Mouse (Mus musculus) neural tube, embryonic 14.5 days (tissue): ENCODE results near the gene Proser2. TPM values are rescaled to one million over a fixed set of nuclear protein-coding genes. Genes with fewer than 3 reads are reported as not detected.

ENCODE experiments used
- ATAC-seq: fragments of 200-750 bp; cut with Nextera tagmentation; 2 replicates; pipeline ENCODE4 v1.8.0; 2017; ENCODE audit warnings: low read depth, mild to moderate bottlenecking, moderate TSS enrichment, moderate library complexity
- H3K27ac ChIP-seq: fragments of 300-500 bp; sonication (generic); 2 replicates; pipeline ENCODE4 v1.5.1; 2014; ENCODE audit warnings: low read depth, mild to moderate bottlenecking, control low read depth, low read length, moderate library complexity, mixed read lengths
- H3K27me3 ChIP-seq: fragments of 300-500 bp; sonication (generic); 2 replicates; pipeline ENCODE4 v1.6.1; 2014; ENCODE audit warnings: low read length; ENCODE audit not compliant: control insufficient read depth, insufficient read depth
- H3K36me3 ChIP-seq: fragments of 300-500 bp; sonication (generic); 2 replicates; pipeline ENCODE4 v1.6.1; 2014; ENCODE audit warnings: low read length, mixed read lengths; ENCODE audit not compliant: control insufficient read depth, insufficient read depth
- H3K4me1 ChIP-seq: fragments of 300-500 bp; sonication (generic); 2 replicates; pipeline ENCODE4 v1.6.1; 2014; ENCODE audit warnings: low read length; ENCODE audit not compliant: control insufficient read depth, insufficient read depth
- H3K4me2 ChIP-seq: fragments of 300-500 bp; sonication (generic); 2 replicates; pipeline ENCODE4 v1.6.1; 2014; ENCODE audit warnings: mild to moderate bottlenecking, low read depth, low read length, control low read depth
- H3K4me3 ChIP-seq: fragments of 300-500 bp; sonication (generic); 2 replicates; pipeline ENCODE4 v1.5.1; 2014; ENCODE audit warnings: low read depth, low read length, control low read depth, mixed read lengths
- H3K9ac ChIP-seq: fragments of 300-500 bp; sonication (generic); replicated peaks from 2 replicates; pipeline ENCODE4 v1.6.1; 2014; ENCODE audit warnings: low read depth, mild to moderate bottlenecking, control low read depth, low read length, mixed read lengths
- H3K9me3 ChIP-seq: fragments of 300-500 bp; sonication (generic); 2 replicates; pipeline ENCODE4 v1.6.1; 2016; ENCODE audit warnings: low read length; ENCODE audit not compliant: control insufficient read depth
- WGBS: fragments of 180-500 bp; shearing (Covaris S2); extraction: QIAGEN DNeasy Blood & Tissue Kit; methylation state at CpG from one replicate; pipeline ENCODE4 v1.1.7; 2014; 5-methylcytosine and 5-hydroxymethylcytosine counted together
- polyA plus RNA-seq: library from polyadenylated mRNA; unstranded; fragments of >200 nt; fragmentation: Nextera tagmentation; extraction: Ambion mirVana; gene quantifications from 2 replicates; pipeline ENCODE4 v1.2.1, GENCODE M21; 2014

The Proser2 gene
- 7.3 and 10.9 TPM in 2 replicates for polyA plus RNA-seq

- Histone ChIP-seq H3K27ac (no peak within 1 kb of the TSS), H3K9ac (peak within 1 kb of the TSS; percentile 46), H3K36me3 (no peaks in the 10 kb centered on the region), H3K9me3 (no peaks in the 10 kb centered on the region), H3K4me3 (peak within 1 kb of the TSS; percentile 70), H3K27me3 (peaks cover 7% of the 10 kb centered on the region; the same call in 1 of the 2 replicates), H3K4me2 (peak within 1 kb of the TSS; percentile 82), H3K4me1 (no peaks in the 10 kb centered on the region)
- WGBS, result under 1% methylated on average over 81 of the region's 83 CpGs
- peak; percentile 91 for ATAC-seq
Measured at GRCm38 (mm10) chr2:6129555-6130355, at the start of gene Proser2. TSS of gene Proser2 (minus strand) at chr2:6130211.

- no peak for ATAC-seq
- Histone ChIP-seq H3K4me2 (no peak overlapping the region), H3K9ac (no peak overlapping the region), H3K27ac (no peak overlapping the region), H3K36me3 (no peaks in the 10 kb centered on the region), H3K9me3 (no peaks in the 10 kb centered on the region), H3K27me3 (no peaks in the 10 kb centered on the region), H3K4me3 (no peak overlapping the region), H3K4me1 (0 out of 2 replicates have a peak, but pooled peaks cover 3% of the 10 kb centered on the region)
- WGBS, result 83% methylated on average over 1 of the region's 1 CpGs
Measured at GRCm38 (mm10) chr2:6179749-6180117, 49.7 kb upstream of the Proser2 start.

- no peak overlapping the region for H3K9ac ChIP-seq
- H3K9me3 ChIP-seq, result no peaks in the 10 kb centered on the region
- no peak overlapping the region for H3K27ac ChIP-seq
- H3K27me3 ChIP-seq, result no peaks in the 10 kb centered on the region
- 0 out of 2 replicates have a peak, but pooled peaks cover 3% of the 10 kb centered on the region for H3K4me1 ChIP-seq
- H3K4me3 ChIP-seq, result no peak overlapping the region
- no peaks in the 10 kb centered on the region for H3K36me3 ChIP-seq
- peak; percentile 74 for ATAC-seq
- 59% methylated on average over 16 of the region's 16 CpGs for WGBS
- H3K4me2 ChIP-seq, result no peak overlapping the region
Measured at GRCm38 (mm10) chr2:6178901-6179748, 49.1 kb upstream of the Proser2 start.

GRCm38 (mm10) chr2:6173013-6173412, 43.0 kb upstream of the Proser2 start:
- Histone ChIP-seq H3K27me3 (no peaks in the 10 kb centered on the region), H3K36me3 (no peaks in the 10 kb centered on the region), H3K4me2 (no peak overlapping the region), H3K9ac (no peak overlapping the region), H3K4me3 (no peak overlapping the region), H3K4me1 (no peaks in the 10 kb centered on the region), H3K9me3 (no peaks in the 10 kb centered on the region), H3K27ac (no peak overlapping the region)
- no peak for ATAC-seq
- 48% methylated on average over 3 of the region's 3 CpGs for WGBS

- Histone ChIP-seq H3K4me2 (no peak overlapping the region), H3K4me1 (no peaks in the 10 kb centered on the region), H3K4me3 (no peak overlapping the region), H3K9me3 (no peaks in the 10 kb centered on the region), H3K36me3 (no peaks in the 10 kb centered on the region), H3K27me3 (no peaks in the 10 kb centered on the region), H3K9ac (no peak overlapping the region), H3K27ac (no peak overlapping the region)
- 0 out of 2 replicates have a peak, but pooled peaks have one; percentile 41 for ATAC-seq
- 89% methylated on average over 2 of the region's 2 CpGs for WGBS
Measured at GRCm38 (mm10) chr2:6168560-6168959, 38.5 kb upstream of the Proser2 start.

- Histone ChIP-seq H3K4me3 (no peak overlapping the region), H3K4me2 (no peak overlapping the region), H3K4me1 (no peaks in the 10 kb centered on the region), H3K9me3 (no peaks in the 10 kb centered on the region), H3K9ac (no peak overlapping the region), H3K36me3 (no peaks in the 10 kb centered on the region), H3K27ac (no peak overlapping the region), H3K27me3 (no peaks in the 10 kb centered on the region)
- 32% methylated on average over 5 of the region's 5 CpGs for WGBS
- ATAC-seq, result peak; percentile 56; the same call in 1 of the 2 replicates
Measured at GRCm38 (mm10) chr2:6167843-6168558, 38.0 kb upstream of the Proser2 start.

- Histone ChIP-seq H3K4me1 (no peaks in the 10 kb centered on the region), H3K36me3 (no peaks in the 10 kb centered on the region), H3K27ac (no peak overlapping the region), H3K4me3 (no peak overlapping the region), H3K4me2 (no peak overlapping the region), H3K9ac (no peak overlapping the region), H3K27me3 (no peaks in the 10 kb centered on the region), H3K9me3 (no peaks in the 10 kb centered on the region)
- 82% methylated on average over 6 of the region's 6 CpGs for WGBS
- ATAC-seq, result no peak
Measured at GRCm38 (mm10) chr2:6165771-6166170, 35.8 kb upstream of the Proser2 start.

GRCm38 (mm10) chr2:6164606-6165290, 34.7 kb upstream of the Proser2 start:
- no peak overlapping the region for H3K27ac ChIP-seq
- no peaks in the 10 kb centered on the region for H3K27me3 ChIP-seq
- no peak overlapping the region for H3K9ac ChIP-seq
- no peaks in the 10 kb centered on the region for H3K9me3 ChIP-seq
- WGBS, result 70% methylated on average over 16 of the region's 16 CpGs
- no peak overlapping the region for H3K4me2 ChIP-seq
- ATAC-seq, result no peak
- H3K4me3 ChIP-seq, result no peak overlapping the region
- no peaks in the 10 kb centered on the region for H3K36me3 ChIP-seq
- no peaks in the 10 kb centered on the region for H3K4me1 ChIP-seq
